Mouse (Mus musculus) left cerebral cortex, adult 2 months (tissue): Measurements from ENCODE around the gene Rcan2. TPM values are rescaled to one million over a fixed set of nuclear protein-coding genes. Genes with fewer than 3 reads are reported as not detected.
A peak's percentile ranks its signal among the peaks of the same experiment; 100 is the strongest.

Source experiments
- DNase-seq, 2 experiments: peaks; one replicate each; pipeline ENCODE4 v3.0.0; 2021 to 2022; ENCODE audit warnings: low spot score in 2 of 2, mixed read lengths in 1 of 2; ENCODE audit errors: extremely low spot score in 1 of 2
- H3K27ac ChIP-seq: fragments of 200-600 bp; 2 replicates; pipeline ENCODE4 v1.8.1; 2022
- H3K4me3 ChIP-seq: fragments of 200-600 bp; 2 replicates; pipeline ENCODE4 v1.8.1; 2022
- CTCF ChIP-seq: fragments of 200-600 bp; IDR thresholded peaks from 2 replicates; pipeline ENCODE4 v1.8.1; 2022; ENCODE audit warnings: antibody characterized with exemption, mild to moderate bottlenecking, moderate library complexity
- intact Hi-C: fragments of 180-260 bp; cut with DNase I; formaldehyde crosslinking; loops from one replicate; pipeline ENCODE4 v1.15.1; 2025
- total RNA-seq, 2 experiments: library from RNA; stranded (reverse); gene quantifications; 2 replicates each; pipeline ENCODE4 v1.2.3; 2021

Rcan2 gene
- total RNA-seq, 2 experiments from 2014 or later = 176 to 182 TPM

GRCm38 (mm10) chr17:43934056-43934455 lies 132.9 kb downstream of the Rcan2 start:
- TF ChIP-seq CTCF = no peak
- no peak overlapping the region for H3K27ac ChIP-seq
- intact Hi-C loops = no loop called here
- DNase-seq = no peak
- H3K4me3 ChIP-seq = no peak overlapping the region

GRCm38 (mm10) chr17:43952219-43952618 lies 151.1 kb downstream of the Rcan2 start:
- Histone ChIP-seq H3K27ac (peak overlapping the region; percentile 71), H3K4me3 (peak overlapping the region; percentile 33)
- no peak for TF ChIP-seq CTCF
- intact Hi-C loops = loop anchor here (5.0 kb wide), 2 partner anchors 50 to 75 kb away; no protein-coding TSS in a partner anchor
- no peak for DNase-seq

- intact Hi-C loops = loop anchor here (5.0 kb wide), 2 partner anchors 51 to 74 kb away; no protein-coding TSS in a partner anchor
- no peak for TF ChIP-seq CTCF
- Histone ChIP-seq H3K27ac (peak overlapping the region; percentile 87), H3K4me3 (peak overlapping the region; percentile 53)
- peak; percentile 21 to 39 for DNase-seq
Measured at GRCm38 (mm10) chr17:43952661-43953534, 151.7 kb downstream of the Rcan2 start.

- DNase-seq = no peak
- Histone ChIP-seq H3K27ac (peak overlapping the region; percentile 87), H3K4me3 (peak overlapping the region; percentile 53)
- TF ChIP-seq CTCF = no peak
- intact Hi-C loops = loop anchor here (5.0 kb wide), 2 partner anchors 51 to 74 kb away; no protein-coding TSS in a partner anchor
Measured at GRCm38 (mm10) chr17:43953535-43953918, 152.4 kb downstream of the Rcan2 start.

- intact Hi-C loops = no loop called here
- H3K4me3 ChIP-seq = no peak overlapping the region
- TF ChIP-seq CTCF = no peak
- no peak overlapping the region for H3K27ac ChIP-seq
- DNase-seq = no peak
Measured at GRCm38 (mm10) chr17:43959797-43960196, 158.6 kb downstream of the Rcan2 start.

GRCm38 (mm10) chr17:43969943-43970342 lies 168.8 kb downstream of the Rcan2 start:
- intact Hi-C loops = no loop called here
- TF ChIP-seq CTCF = no peak
- Histone ChIP-seq H3K4me3 (no peak overlapping the region), H3K27ac (no peak overlapping the region; the same call in 1 of the 2 replicates)
- DNase-seq = peak in 1 of 2 experiments; percentile 18

- no peak overlapping the region for H3K27ac ChIP-seq
- no peak for TF ChIP-seq CTCF
- no peak for DNase-seq
- no peak overlapping the region for H3K4me3 ChIP-seq
- intact Hi-C loops = loop anchor here (2.0 kb wide), 1 partner anchor 73 kb away; no protein-coding TSS in a partner anchor
Measured at GRCm38 (mm10) chr17:43977572-43977971, 176.4 kb downstream of the Rcan2 start.

- no peak for TF ChIP-seq CTCF
- no peak for DNase-seq
- Histone ChIP-seq H3K27ac (0 out of 2 replicates have a peak overlapping the region, but pooled peaks have one; percentile 30), H3K4me3 (no peak overlapping the region)
- intact Hi-C loops = no loop called here
Measured at GRCm38 (mm10) chr17:43979925-43980324, 178.8 kb downstream of the Rcan2 start.

- TF ChIP-seq CTCF = no peak
- intact Hi-C loops = no loop called here
- no peak for DNase-seq
- no peak overlapping the region for H3K4me3 ChIP-seq
- H3K27ac ChIP-seq = no peak overlapping the region
Measured at GRCm38 (mm10) chr17:43982505-43982904, 181.4 kb downstream of the Rcan2 start.

- Histone ChIP-seq H3K27ac (no peak overlapping the region), H3K4me3 (no peak overlapping the region)
- no peak for TF ChIP-seq CTCF
- intact Hi-C loops = no loop called here
- DNase-seq = no peak
Measured at GRCm38 (mm10) chr17:43989334-43989945, 188.3 kb downstream of the Rcan2 start.

- Histone ChIP-seq H3K4me3 (no peak overlapping the region), H3K27ac (no peak overlapping the region)
- intact Hi-C loops = no loop called here
- no peak for DNase-seq
- TF ChIP-seq CTCF = no peak
Measured at GRCm38 (mm10) chr17:43990957-43991383, 189.8 kb downstream of the Rcan2 start.

- Histone ChIP-seq H3K4me3 (no peak overlapping the region), H3K27ac (no peak overlapping the region)
- DNase-seq = no peak
- no peak for TF ChIP-seq CTCF
- intact Hi-C loops = no loop called here
Measured at GRCm38 (mm10) chr17:43994080-43994479, 192.9 kb downstream of the Rcan2 start.
